Mouse (Mus musculus) midbrain, postnatal 0 days (tissue): Measurements from ENCODE around the gene Tmem186. TPM values are rescaled to one million over a fixed set of nuclear protein-coding genes. Genes with fewer than 3 reads are reported as not detected.

ENCODE experiments used
- ATAC-seq: fragments of 200-750 bp; cut with Nextera tagmentation; 2 replicates; pipeline ENCODE4 v1.8.0; 2017; ENCODE audit warnings: moderate number of reproducible peaks, mild to moderate bottlenecking, moderate TSS enrichment, moderate library complexity; ENCODE audit not compliant: low FRiP score
- DNase-seq: peaks from one replicate; pipeline ENCODE4 v3.0.0-alpha.2; 2015; ENCODE audit warnings: low spot score
- H3K27ac ChIP-seq: fragments of 300-500 bp; sonication (generic); 2 replicates; pipeline ENCODE4 v1.5.1; 2014; ENCODE audit warnings: low read depth, mild to moderate bottlenecking, low read length, mixed read lengths
- H3K27me3 ChIP-seq: fragments of 300-500 bp; sonication (generic); 2 replicates; pipeline ENCODE4 v1.6.1; 2014; ENCODE audit warnings: low read length, control low read depth, mixed read lengths; ENCODE audit not compliant: insufficient read depth
- H3K36me3 ChIP-seq: fragments of 300-500 bp; sonication (generic); 2 replicates; pipeline ENCODE4 v1.6.1; 2014; ENCODE audit warnings: low read length, control low read depth, mixed read lengths; ENCODE audit not compliant: insufficient read depth
- H3K4me1 ChIP-seq: fragments of 300-500 bp; sonication (generic); 2 replicates; pipeline ENCODE4 v1.6.1; 2014; ENCODE audit warnings: mild to moderate bottlenecking, control low read depth, antibody characterized with exemption, low read length, mixed read lengths; ENCODE audit not compliant: insufficient read depth
- H3K4me2 ChIP-seq: fragments of 300-500 bp; sonication (generic); 2 replicates; pipeline ENCODE4 v1.6.1; 2014; ENCODE audit warnings: low read depth, mild to moderate bottlenecking, low read length, mixed read lengths; ENCODE audit not compliant: poor library complexity, severe bottlenecking
- H3K4me3 ChIP-seq: fragments of 300-500 bp; sonication (generic); 2 replicates; pipeline ENCODE4 v1.5.1; 2014; ENCODE audit warnings: low read depth, mild to moderate bottlenecking, low read length, moderate library complexity
- H3K9ac ChIP-seq: fragments of 300-500 bp; sonication (generic); replicated peaks from 2 replicates; pipeline ENCODE4 v1.6.1; 2014; ENCODE audit warnings: mild to moderate bottlenecking, low read length, moderate library complexity, mixed read lengths; ENCODE audit not compliant: poor library complexity, severe bottlenecking
- H3K9me3 ChIP-seq: fragments of 300-500 bp; sonication (generic); 2 replicates; pipeline ENCODE4 v1.6.1; 2016; ENCODE audit warnings: low read length, control low read depth
- CTCF ChIP-seq: IDR thresholded peaks from 2 replicates; pipeline ENCODE4 v1.5.1; 2016; ENCODE audit warnings: antibody characterized with exemption, mild to moderate bottlenecking
- WGBS: fragments of 180-500 bp; shearing (Covaris S2); extraction: QIAGEN DNeasy Blood & Tissue Kit; methylation state at CpG from one replicate; pipeline ENCODE4 v1.1.7; 2014; 5-methylcytosine and 5-hydroxymethylcytosine counted together
- microRNA-seq: library from miRNA; unstranded; fragments of <30 nt; microRNA quantifications from one replicate; pipeline ENCODE4, GENCODE M21; 2016; ENCODE audit warnings: borderline number of aligned reads
- polyA plus RNA-seq: library from polyadenylated mRNA; unstranded; fragments of >200 nt; fragmentation: Nextera tagmentation; extraction: Ambion mirVana; gene quantifications from 2 replicates; pipeline ENCODE4 v1.2.1, GENCODE M21; 2015
- total RNA-seq: library from RNA; depleted of rRNA; stranded (reverse); fragments of >200 nt; gene quantifications from 2 replicates; pipeline ENCODE4 v1.2.3, GENCODE M21; 2014; rRNA removed

Gene Tmem186
- total and polyA plus RNA-seq, 2 experiments from 2014 or later = 16.1 to 18.6 TPM

GRCm38 (mm10) chr16:8596336-8596735, 41.2 kb downstream of the Tmem186 start:
- DNase-seq = no peak
- Histone ChIP-seq H3K9me3 (no peaks in the 10 kb centered on the region), H3K36me3 (peaks cover 6% of the 10 kb centered on the region), H3K27me3 (no peaks in the 10 kb centered on the region), H3K9ac (no peak overlapping the region), H3K27ac (no peak overlapping the region), H3K4me1 (no peaks in the 10 kb centered on the region), H3K4me2 (no peak overlapping the region), H3K4me3 (no peak overlapping the region)
- no peak for TF ChIP-seq CTCF
- 70% methylated on average over 4 of the region's 4 CpGs for WGBS
- no peak for ATAC-seq

- Histone ChIP-seq H3K27ac (no peak overlapping the region), H3K4me2 (no peak overlapping the region), H3K4me1 (no peaks in the 10 kb centered on the region), H3K27me3 (no peaks in the 10 kb centered on the region), H3K4me3 (no peak overlapping the region), H3K9ac (no peak overlapping the region), H3K9me3 (no peaks in the 10 kb centered on the region), H3K36me3 (no peaks in the 10 kb centered on the region)
- ATAC-seq = no peak
- 79% methylated on average over 4 of the region's 4 CpGs for WGBS
- DNase-seq = peak; percentile 23
- TF ChIP-seq CTCF = no peak
These were observed 42.1 kb downstream of the Tmem186 start for GRCm38 (mm10) chr16:8595411-8595810.

- Histone ChIP-seq H3K27me3 (no peaks in the 10 kb centered on the region), H3K4me3 (no peak overlapping the region), H3K9me3 (no peaks in the 10 kb centered on the region), H3K36me3 (peaks cover 55% of the 10 kb centered on the region), H3K27ac (no peak overlapping the region), H3K4me1 (no peaks in the 10 kb centered on the region), H3K4me2 (no peak overlapping the region), H3K9ac (no peak overlapping the region)
- 80% methylated on average over 5 of the region's 5 CpGs for WGBS
- TF ChIP-seq CTCF = no peak
- ATAC-seq (no peak), DNase-seq (no peak)
These were observed 52.5 kb downstream of the Tmem186 start for GRCm38 (mm10) chr16:8585056-8585455.

- Histone ChIP-seq H3K27me3 (no peaks in the 10 kb centered on the region), H3K27ac (no peak overlapping the region), H3K9me3 (no peaks in the 10 kb centered on the region), H3K36me3 (peaks cover 49% of the 10 kb centered on the region), H3K4me2 (no peak overlapping the region), H3K4me3 (no peak overlapping the region), H3K4me1 (no peaks in the 10 kb centered on the region), H3K9ac (no peak overlapping the region)
- TF ChIP-seq CTCF = no peak
- 64% methylated on average over 1 of the region's 1 CpGs for WGBS
- ATAC-seq (no peak), DNase-seq (no peak)
These were observed 53.3 kb downstream of the Tmem186 start for GRCm38 (mm10) chr16:8584248-8584647.

Small RNAs within 50 kb of the gene (microRNA-seq; reads per million reads assigned to microRNA genes)
- not detected for gene Gm22137

Other genes with a start within 250 kb of the Tmem186 start
- 0.60 and 0.76 TPM in 2 replicates for gene Tmem114, start 212.6 kb downstream of the Tmem186 start, total RNA-seq
- gene Tmem114, start 212.6 kb downstream of the Tmem186 start, polyA plus RNA-seq = 1.4 and 1.6 TPM in 2 replicates
- gene Mettl22, start 166.9 kb downstream of the Tmem186 start, total RNA-seq = 37.4 and 61.9 TPM in 2 replicates
- gene Mettl22, start 166.9 kb downstream of the Tmem186 start, polyA plus RNA-seq = 80.0 and 88.7 TPM in 2 replicates
- gene Abat, start 124.3 kb downstream of the Tmem186 start, total RNA-seq = 117 and 137 TPM in 2 replicates
- 89.4 and 92.7 TPM in 2 replicates for gene Abat, start 124.3 kb downstream of the Tmem186 start, polyA plus RNA-seq
- 27.8 and 39.6 TPM in 2 replicates for gene Pmm2, start within 50 bp of the Tmem186 start, total RNA-seq
- gene Pmm2, start within 50 bp of the Tmem186 start, polyA plus RNA-seq = 24.6 and 24.8 TPM in 2 replicates
- 117 and 124 TPM in 2 replicates for gene Carhsp1, start 34.4 kb upstream of the Tmem186 start, total RNA-seq
- gene Carhsp1, start 34.4 kb upstream of the Tmem186 start, polyA plus RNA-seq = 98.5 and 100 TPM in 2 replicates
- not detected in 2 replicates for gene Gm5767, start 43.1 kb upstream of the Tmem186 start, total RNA-seq
- not detected in 2 replicates for gene Gm5767, start 43.1 kb upstream of the Tmem186 start, polyA plus RNA-seq
- 116 and 129 TPM in 2 replicates for gene Usp7, start 154.6 kb upstream of the Tmem186 start, total RNA-seq
- gene Usp7, start 154.6 kb upstream of the Tmem186 start, polyA plus RNA-seq = 17.0 and 21.8 TPM in 2 replicates
- gene 1810013L24Rik, start 192.4 kb upstream of the Tmem186 start, total RNA-seq = 64.0 and 73.2 TPM in 2 replicates
- 12.0 and 13.6 TPM in 2 replicates for gene 1810013L24Rik, start 192.4 kb upstream of the Tmem186 start, polyA plus RNA-seq